Mouse (Mus musculus) small intestine, adult 2 months (tissue): ENCODE results near the gene Apol7e.
"Not testable (repeated sequence)": the region's sequence is repeated elsewhere in the genome, so short reads cannot be mapped to it uniquely, and the experiment has no call there.

Source experiments
- CTCF ChIP-seq: fragments of 200-500 bp; IDR thresholded peaks from 2 replicates; pipeline ENCODE4 v1.5.1; 2012; ENCODE audit warnings: low read depth, mild to moderate bottlenecking, control low read depth, inconsistent platforms, low read length, moderate library complexity, mixed read lengths; ENCODE audit not compliant: insufficient replicate concordance, insufficient read length; ENCODE audit errors: extremely low read depth
- POLR2A ChIP-seq: fragments of 200-500 bp; IDR thresholded peaks from 2 replicates; pipeline ENCODE4 v1.6.1; 2012; ENCODE audit warnings: low read depth, mild to moderate bottlenecking, control low read depth, inconsistent platforms, low read length, moderate library complexity

DNA sequence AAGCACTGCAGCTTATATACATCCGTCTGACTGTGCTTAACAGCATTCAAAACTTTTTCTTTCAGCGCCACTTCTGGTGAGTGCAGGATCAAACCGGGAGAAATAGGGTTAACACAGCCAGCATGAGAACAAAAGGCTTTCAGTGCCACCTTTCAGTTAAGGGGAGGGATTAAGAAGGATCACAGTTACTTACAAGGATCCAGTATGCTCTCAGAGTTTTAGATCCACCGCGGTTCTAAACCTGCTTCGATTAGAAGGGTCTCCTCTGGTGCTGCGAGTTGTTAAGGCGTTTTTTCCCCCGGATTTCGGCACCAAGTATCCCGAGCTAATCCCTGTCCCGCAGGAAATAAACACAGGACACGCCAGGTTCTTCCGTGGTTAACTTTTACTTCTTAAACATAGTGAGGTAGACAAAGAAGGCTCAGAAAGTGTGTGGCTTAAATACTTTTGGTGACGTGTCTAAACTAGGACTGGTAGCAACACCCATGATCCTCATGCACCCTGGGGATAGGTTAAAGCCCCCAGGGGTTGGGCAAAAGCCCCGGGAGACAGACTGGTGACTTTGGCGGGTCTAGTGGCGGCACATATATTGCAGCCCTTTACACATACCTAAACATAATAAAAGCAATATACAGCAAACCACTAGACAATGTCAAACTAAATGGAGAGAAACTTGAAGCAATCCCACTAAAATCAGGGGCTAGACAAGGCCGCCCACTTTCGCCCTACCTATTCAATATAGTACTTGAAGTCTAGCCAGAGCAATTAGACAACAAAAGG lies 6.9 kb upstream of the Apol7e start:
- not testable (repeated sequence) for TF ChIP-seq CTCF, POLR2A
